Mouse (Mus musculus) small intestine, adult 2 months (tissue): ENCODE results near the gene Nav2.

ENCODE experiments used
- CTCF ChIP-seq: fragments of 200-500 bp; IDR thresholded peaks from 2 replicates; pipeline ENCODE4 v1.5.1; 2012; ENCODE audit warnings: low read depth, mild to moderate bottlenecking, control low read depth, inconsistent platforms, low read length, moderate library complexity, mixed read lengths; ENCODE audit not compliant: insufficient replicate concordance, insufficient read length; ENCODE audit errors: extremely low read depth
- POLR2A ChIP-seq: fragments of 200-500 bp; IDR thresholded peaks from 2 replicates; pipeline ENCODE4 v1.6.1; 2012; ENCODE audit warnings: low read depth, mild to moderate bottlenecking, control low read depth, inconsistent platforms, low read length, moderate library complexity

GRCm38 (mm10) chr7:49085759-49086158, 177.2 kb downstream of the Nav2 start:
- TF ChIP-seq POLR2A, result no peak
- TF ChIP-seq CTCF, result no peak
